ENCODE assay signal across 12 mouse cellular contexts in the genomic region with DNA sequence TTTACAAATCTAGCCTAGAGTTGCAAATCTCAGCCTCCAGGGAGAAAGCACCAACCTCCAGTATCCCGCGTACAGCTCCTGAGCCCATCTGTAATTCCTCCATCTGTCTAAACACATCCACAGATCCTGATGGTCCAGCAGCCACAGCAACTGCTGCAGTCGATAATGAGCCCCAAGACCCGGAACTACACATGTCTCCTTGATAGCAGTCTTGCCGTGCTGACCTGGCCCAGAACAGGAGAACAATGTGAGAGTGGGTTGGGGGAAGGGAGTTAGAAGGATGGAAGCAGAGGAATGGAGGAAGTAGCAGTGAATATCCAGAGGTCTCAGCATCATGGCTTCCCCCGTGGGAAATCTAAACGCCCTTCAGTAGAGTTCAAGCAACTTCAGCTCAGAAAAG.
"Had no signal": no experiment of that assay in that cellular context is flagged by ENCODE, and none has a peak within 500 bp of the region (broad histone marks: within the 10 kb centered on the region; RNA-seq: fewer than 3 reads in every experiment).

No protein-coding gene starts in this region.

- DNase-seq: left cerebral cortex, postnatal 4 days; lung, postnatal 14 days; thymus, adult 18-20 months; thymus, postnatal 14 days had no signal

- H3K9me3 ChIP-seq: kidney, embryonic 15.5 days; limb, embryonic 15.5 days; liver, embryonic 12.5 days; lung, embryonic 15.5 days; megakaryocyte, embryonic 14.5 days; midbrain, embryonic 13.5 days; neural tube, embryonic 12.5 days had no signal

- H3K4me3 ChIP-seq: kidney, embryonic 15.5 days; limb, embryonic 15.5 days; liver, embryonic 12.5 days; lung, embryonic 15.5 days; midbrain, embryonic 13.5 days; neural tube, embryonic 12.5 days had no signal

- H3K9ac ChIP-seq: kidney, embryonic 15.5 days; limb, embryonic 15.5 days; liver, embryonic 12.5 days; lung, embryonic 15.5 days; midbrain, embryonic 13.5 days; neural tube, embryonic 12.5 days had no signal

- H3K27me3 ChIP-seq: limb, embryonic 15.5 days; lung, embryonic 15.5 days; neural tube, embryonic 12.5 days had no signal

- H3K36me3 ChIP-seq: kidney, embryonic 15.5 days; limb, embryonic 15.5 days; liver, embryonic 12.5 days; lung, embryonic 15.5 days; midbrain, embryonic 13.5 days; neural tube, embryonic 12.5 days had no signal

- ATAC-seq: liver, embryonic 12.5 days; midbrain, embryonic 13.5 days had no signal

- H3K27ac ChIP-seq: kidney, embryonic 15.5 days; limb, embryonic 15.5 days; liver, embryonic 12.5 days; lung, embryonic 15.5 days; macrophage; midbrain, embryonic 13.5 days; neural tube, embryonic 12.5 days had no signal

- H3K4me2 ChIP-seq: kidney, embryonic 15.5 days; limb, embryonic 15.5 days; liver, embryonic 12.5 days; lung, embryonic 15.5 days; midbrain, embryonic 13.5 days; neural tube, embryonic 12.5 days had no signal
